Comparison of ENCODE assay signal across 24 mouse cellular contexts in the genomic region with DNA sequence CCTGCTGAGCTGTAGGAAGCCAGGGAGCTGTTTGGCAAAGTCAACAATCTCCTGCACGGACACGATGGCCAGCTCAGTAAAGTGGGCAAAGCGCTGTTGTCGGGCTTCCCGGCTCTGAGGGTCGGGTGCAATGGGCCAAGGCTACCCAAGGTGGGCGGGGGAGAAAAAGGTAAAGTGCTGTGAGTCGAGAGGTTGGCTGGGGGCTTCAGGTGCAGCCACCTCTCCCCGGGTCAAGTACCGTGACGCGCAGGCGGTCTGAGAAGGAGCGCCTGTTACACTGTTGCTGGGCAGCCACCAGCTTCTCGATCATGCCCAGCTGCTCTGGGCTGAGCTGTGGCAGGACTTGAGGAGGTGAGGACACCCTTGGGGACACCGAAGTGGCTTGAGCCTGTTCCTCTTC.
"Had no signal": no experiment of that assay in that cellular context is flagged by ENCODE, and none has a peak within 500 bp of the region (broad histone marks: within the 10 kb centered on the region; RNA-seq: fewer than 3 reads in every experiment).

No protein-coding gene starts in this region.

- H3K27me3 ChIP-seq: limb, embryonic 12.5 days; midbrain, embryonic 15.5 days; neural tube, embryonic 12.5 days; neural tube, embryonic 15.5 days had no signal

- ATAC-seq: intestine, embryonic 16.5 days; liver, postnatal 0 days; lung, postnatal 0 days; midbrain, embryonic 15.5 days had no signal

- DNase-seq: kidney, adult 18-20 months; kidney, adult 9 months; kidney, postnatal 14 days; kidney, postnatal 4 days; layer of hippocampus, adult 9-11 months; liver, postnatal 0 days; right cerebral cortex, postnatal 25 days; spleen, adult 18-20 months; thymus, adult 2 months; thymus, postnatal 36 days had no signal

- H3K9me3 ChIP-seq: limb, embryonic 12.5 days; limb, embryonic 15.5 days; midbrain, embryonic 12.5 days; midbrain, embryonic 15.5 days; neural tube, embryonic 12.5 days; neural tube, embryonic 15.5 days had no signal

- H3K27ac ChIP-seq: layer of hippocampus, adult 2 months; limb, embryonic 12.5 days; limb, embryonic 15.5 days; liver, embryonic 14.5 days; macrophage; midbrain, embryonic 12.5 days; midbrain, embryonic 15.5 days; neural tube, embryonic 12.5 days; neural tube, embryonic 15.5 days; stomach, postnatal 0 days had no signal

- H3K4me2 ChIP-seq: limb, embryonic 12.5 days; limb, embryonic 15.5 days; liver, embryonic 11.5 days; lung, embryonic 14.5 days; midbrain, embryonic 12.5 days; midbrain, embryonic 15.5 days; neural tube, embryonic 12.5 days; neural tube, embryonic 15.5 days had no signal

- H3K4me1 ChIP-seq: midbrain, embryonic 15.5 days had no signal

- H3K36me3 ChIP-seq: limb, embryonic 12.5 days; limb, embryonic 15.5 days; midbrain, embryonic 12.5 days; midbrain, embryonic 15.5 days; neural tube, embryonic 12.5 days; neural tube, embryonic 15.5 days had no signal

- H3K9ac ChIP-seq: limb, embryonic 12.5 days; limb, embryonic 15.5 days; liver, embryonic 14.5 days; liver, postnatal 0 days; lung, embryonic 14.5 days; midbrain, embryonic 12.5 days; midbrain, embryonic 15.5 days; neural tube, embryonic 12.5 days; neural tube, embryonic 15.5 days had no signal

- H3K4me3 ChIP-seq: layer of hippocampus, adult 2 months; limb, embryonic 12.5 days; limb, embryonic 15.5 days; midbrain, embryonic 12.5 days; midbrain, embryonic 15.5 days; neural tube, embryonic 12.5 days; neural tube, embryonic 15.5 days had no signal
